Mouse (Mus musculus) liver, postnatal 0 days (tissue): Measurements from ENCODE around the gene Vmn2r28.

Experiments used
- CTCF ChIP-seq: sonication (generic); IDR thresholded peaks from 2 replicates; pipeline ENCODE4 v1.5.1; 2016; ENCODE audit warnings: antibody characterized with exemption, low read depth
- EP300 ChIP-seq: IDR thresholded peaks from 2 replicates; pipeline ENCODE4 v1.6.1; 2016; ENCODE audit warnings: antibody characterized with exemption, low read depth, mild to moderate bottlenecking

GRCm38 (mm10) chr7:5456674-5457073 is 37.1 kb downstream of the Vmn2r28 start, which contains the start of gene Vmn1r59:
- TF ChIP-seq EP300 (no peak), CTCF (no peak)
